Mouse (Mus musculus) thymus, adult 2 months (tissue): ENCODE measurements around the gene Tmem145. TPM values are rescaled to one million over a fixed set of nuclear protein-coding genes. Genes with fewer than 3 reads are reported as not detected.
"Not testable (repeated sequence)": the region's sequence is repeated elsewhere in the genome, so short reads cannot be mapped to it uniquely, and the experiment has no call there.

Experiments used
- DNase-seq: peaks from one replicate; pipeline ENCODE4 v3.0.0; 2021
- H3K27ac ChIP-seq: fragments of 200-500 bp; 2 replicates; pipeline ENCODE4 v1.5.1; 2012; ENCODE audit warnings: low read length, control low read depth; ENCODE audit not compliant: control insufficient read depth, insufficient read depth
- H3K27me3 ChIP-seq: fragments of 200-500 bp; 2 replicates; pipeline ENCODE4 v1.6.1; 2012; ENCODE audit warnings: mild to moderate bottlenecking, low read length, moderate library complexity, mixed read lengths; ENCODE audit not compliant: control insufficient read depth, insufficient read depth
- H3K36me3 ChIP-seq: fragments of 200-500 bp; 2 replicates; pipeline ENCODE4 v1.6.1; 2012; ENCODE audit warnings: mild to moderate bottlenecking, low read length, moderate library complexity; ENCODE audit not compliant: control insufficient read depth, insufficient read depth
- H3K4me1 ChIP-seq: fragments of 200-500 bp; replicated peaks from 2 replicates; pipeline ENCODE4 v1.6.1; 2012; ENCODE audit warnings: low read length; ENCODE audit not compliant: control insufficient read depth, insufficient read depth
- H3K4me3 ChIP-seq: fragments of 200-500 bp; 2 replicates; pipeline ENCODE4 v1.5.1; 2012; ENCODE audit warnings: mild to moderate bottlenecking, low read length, control low read depth, moderate library complexity; ENCODE audit not compliant: control insufficient read depth, insufficient read depth
- CTCF ChIP-seq: fragments of 200-500 bp; IDR thresholded peaks from 2 replicates; pipeline ENCODE4 v1.5.1; 2012; ENCODE audit warnings: mild to moderate bottlenecking, control low read depth, low read length, moderate library complexity, borderline replicate concordance; ENCODE audit not compliant: control insufficient read depth, poor library complexity, insufficient read depth; ENCODE audit errors: extremely low read depth
- POLR2A ChIP-seq: fragments of 200-500 bp; IDR thresholded peaks from 2 replicates; pipeline ENCODE4 v1.6.1; 2012; ENCODE audit warnings: mild to moderate bottlenecking, low read length, control low read depth, moderate library complexity; ENCODE audit not compliant: control insufficient read depth, poor library complexity, insufficient read depth; ENCODE audit errors: extremely low read depth
- WGBS: fragments of 180-500 bp; shearing (Covaris S2); methylation state at CpG from one replicate; pipeline ENCODE4 v1.1.7; 2018; 5-methylcytosine and 5-hydroxymethylcytosine counted together
- polyA plus RNA-seq: library from polyadenylated mRNA; depleted of rRNA; stranded (reverse); fragments of >200 nt; gene quantifications from 2 replicates; pipeline ENCODE4 v1.2.3, GENCODE M21; 2012

Tmem145 gene
- polyA plus RNA-seq, 1 experiment = 0.08 TPM

DNA sequence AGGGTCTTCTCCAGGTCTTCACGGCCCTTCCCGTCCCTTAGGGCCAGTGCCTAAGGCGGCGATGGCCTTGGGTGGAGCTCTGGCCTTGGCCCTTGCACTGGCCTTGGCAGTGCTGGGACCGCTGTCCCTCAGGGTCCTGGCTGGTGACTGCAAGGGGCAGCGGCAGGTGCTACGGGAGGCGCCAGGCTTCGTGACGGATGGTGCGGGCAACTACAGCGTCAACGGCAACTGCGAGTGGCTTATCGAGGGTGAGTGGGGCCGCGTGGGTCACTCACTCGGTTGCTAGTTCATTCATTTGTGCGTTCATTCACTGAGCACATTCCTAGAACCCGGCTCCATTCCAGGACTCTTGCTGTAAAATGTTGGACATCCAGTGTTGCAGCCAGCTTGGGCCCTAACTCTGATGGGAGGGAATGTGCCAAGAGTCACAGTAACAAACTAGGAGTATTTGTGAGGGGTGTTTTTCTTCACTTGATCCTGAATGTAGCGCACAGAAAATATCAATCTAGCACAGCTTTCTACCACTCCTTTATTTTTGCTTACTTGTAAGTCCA, 11.6 kb downstream of the Tmem145 start:
- WGBS = 86% methylated on average over 21 of the region's 21 CpGs
- no peak overlapping the region for H3K4me3 ChIP-seq
- 0 out of 2 replicates have a peak, but pooled peaks have one; percentile 1 for TF ChIP-seq POLR2A
- no peak for TF ChIP-seq CTCF
- DNase-seq = no peak
- no peak overlapping the region for H3K27ac ChIP-seq
- no peaks in the 10 kb centered on the region for H3K4me1 ChIP-seq
- no peaks in the 10 kb centered on the region for H3K36me3 ChIP-seq
- peaks cover 22% of the 10 kb centered on the region for H3K27me3 ChIP-seq

DNA sequence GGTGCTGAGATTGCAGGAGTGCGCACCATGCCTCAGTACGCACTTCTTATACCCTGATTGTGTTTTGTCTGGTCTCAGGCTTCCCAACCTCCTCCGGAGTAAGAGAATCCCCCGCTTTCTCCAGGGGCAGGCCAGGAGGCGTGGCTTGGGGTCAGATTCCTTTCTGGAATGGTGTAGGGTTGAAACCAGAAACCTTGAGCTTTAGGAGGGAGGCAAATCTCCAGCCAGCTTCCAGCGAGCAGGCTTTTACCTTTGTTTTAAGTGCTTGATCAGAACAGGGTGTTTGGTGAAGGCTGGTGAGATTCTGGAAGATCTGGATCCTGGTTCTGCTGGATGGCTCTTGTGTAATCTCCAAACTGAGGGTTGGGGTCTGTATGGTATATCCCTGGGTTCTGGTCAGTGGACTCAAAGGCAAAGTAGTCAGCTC, 16.2 kb downstream of the Tmem145 start:
- H3K27me3 ChIP-seq = no peaks in the 10 kb centered on the region
- 89% methylated on average over 6 of the region's 6 CpGs for WGBS
- TF ChIP-seq POLR2A (no peak), CTCF (no peak)
- DNase-seq = no peak
- H3K4me1 ChIP-seq = no peaks in the 10 kb centered on the region
- H3K27ac ChIP-seq = no peak overlapping the region
- no peaks in the 10 kb centered on the region for H3K36me3 ChIP-seq
- no peak overlapping the region for H3K4me3 ChIP-seq

DNA sequence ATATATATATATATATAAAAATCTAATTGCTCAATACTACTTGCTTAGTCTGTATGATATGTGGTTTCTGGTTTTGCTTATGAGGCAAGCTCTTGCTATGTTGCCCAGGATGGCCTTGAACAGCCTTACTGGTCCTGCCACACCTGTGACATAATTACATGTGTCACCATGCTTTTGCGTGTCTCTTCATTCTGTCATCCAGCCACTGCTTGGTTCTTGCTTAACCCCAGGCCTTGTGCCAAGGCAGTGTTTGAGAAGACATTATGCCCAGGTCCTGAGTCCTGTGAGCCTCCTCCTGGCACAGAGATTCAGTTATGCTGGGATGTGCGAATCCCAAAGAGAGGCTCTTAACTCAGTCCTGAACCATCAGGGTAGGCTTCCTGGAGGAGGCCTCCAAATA, 17.3 kb downstream of the Tmem145 start:
- Histone ChIP-seq H3K36me3 (no peaks in the 10 kb centered on the region), H3K27me3 (no peaks in the 10 kb centered on the region), H3K4me1 (no peaks in the 10 kb centered on the region), H3K4me3 (no peak overlapping the region), H3K27ac (no peak overlapping the region)
- WGBS = 98% methylated on average over 2 of the region's 2 CpGs
- TF ChIP-seq POLR2A (no peak), CTCF (no peak)
- no peak for DNase-seq

- 90% methylated on average over 6 of the region's 6 CpGs for WGBS
- H3K4me3 ChIP-seq, H3K27ac ChIP-seq, H3K27me3 ChIP-seq, H3K36me3 ChIP-seq, H3K4me1 ChIP-seq, DNase-seq: not testable (repeated sequence)
These were observed 19.5 kb downstream of the Tmem145 start for GRCm38 (mm10) chr7:25325431-25325830.

GRCm38 (mm10) chr7:25326233-25326632, 20.3 kb downstream of the Tmem145 start:
- no peak for DNase-seq
- 82% methylated on average over 8 of the region's 8 CpGs for WGBS
- H3K36me3 ChIP-seq = no peaks in the 10 kb centered on the region
- no peak overlapping the region for H3K27ac ChIP-seq
- H3K27me3 ChIP-seq = no peaks in the 10 kb centered on the region
- H3K4me1 ChIP-seq = no peaks in the 10 kb centered on the region
- TF ChIP-seq POLR2A (no peak), CTCF (no peak)
- no peak overlapping the region for H3K4me3 ChIP-seq

DNA sequence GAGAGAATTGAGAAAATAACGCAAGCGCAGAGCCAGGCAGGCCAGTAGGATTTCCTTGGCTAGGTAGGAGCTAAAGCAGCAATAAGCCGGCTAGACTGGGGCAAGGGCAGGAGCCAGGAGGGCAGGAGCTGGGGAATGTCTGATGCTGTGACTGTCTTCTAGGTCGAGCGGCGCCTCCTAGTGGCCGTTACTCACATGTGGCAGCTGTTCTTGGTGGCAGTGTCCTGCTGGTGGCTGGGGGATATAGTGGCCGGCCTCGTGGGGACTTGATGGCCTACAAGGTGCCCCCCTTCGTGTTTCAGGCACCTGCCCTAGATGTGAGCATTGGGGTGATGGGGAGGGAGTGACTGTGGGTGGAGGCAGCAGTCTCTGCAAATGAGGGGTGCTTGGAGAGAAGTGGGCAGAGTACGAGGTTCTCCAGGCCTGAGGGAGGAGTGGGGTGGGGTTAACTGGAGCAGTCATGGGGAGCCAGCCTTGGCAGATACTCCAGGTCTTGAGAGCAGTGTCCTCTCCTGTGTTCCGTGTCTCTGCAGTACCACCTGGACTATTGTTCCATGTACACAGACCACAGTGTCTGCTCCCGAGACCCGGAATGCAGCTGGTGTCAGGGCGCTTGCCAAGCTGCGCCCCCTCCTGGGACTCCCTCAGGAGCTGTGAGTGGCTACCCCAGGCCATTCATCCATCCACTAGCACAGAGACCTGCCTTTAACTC, 27.8 kb downstream of the Tmem145 start:
- Histone ChIP-seq H3K36me3 (no peaks in the 10 kb centered on the region), H3K4me3 (no peak overlapping the region), H3K4me1 (no peaks in the 10 kb centered on the region), H3K27ac (no peak overlapping the region), H3K27me3 (no peaks in the 10 kb centered on the region)
- TF ChIP-seq CTCF (peak; percentile 87), POLR2A (no peak)
- 54% methylated on average over 16 of the region's 16 CpGs for WGBS
- peak; percentile 71 for DNase-seq

DNA sequence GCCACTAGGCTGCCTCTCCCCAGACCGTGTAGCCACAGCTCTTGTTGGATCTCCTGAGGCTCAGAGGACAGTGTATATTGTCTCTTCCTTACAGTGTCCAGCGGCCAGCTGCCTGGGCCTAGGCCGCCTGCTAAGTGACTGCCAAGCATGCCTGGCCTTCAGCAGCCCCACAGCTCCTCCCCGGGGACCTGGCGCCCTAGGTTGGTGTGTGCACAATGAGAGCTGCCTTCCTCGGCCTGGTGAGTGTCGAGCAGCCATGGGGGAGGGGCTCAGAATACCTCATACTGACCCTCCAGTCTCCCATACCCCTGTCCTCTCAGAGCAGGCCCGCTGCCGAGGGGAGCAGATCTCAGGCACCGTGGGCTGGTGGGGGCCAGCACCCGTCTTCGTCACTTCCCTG, 28.6 kb downstream of the Tmem145 start:
- 92% methylated on average over 12 of the region's 12 CpGs for WGBS
- Histone ChIP-seq H3K27ac (no peak overlapping the region), H3K27me3 (no peaks in the 10 kb centered on the region), H3K4me3 (no peak overlapping the region), H3K4me1 (no peaks in the 10 kb centered on the region), H3K36me3 (no peaks in the 10 kb centered on the region)
- DNase-seq = no peak
- no peak for TF ChIP-seq POLR2A
- no peak for TF ChIP-seq CTCF
